Mouse (Mus musculus) stomach, embryonic 15.5 days (tissue): ENCODE data around the gene Hist1h3g. TPM values are rescaled to one million over a fixed set of nuclear protein-coding genes. Genes with fewer than 3 reads are reported as not detected.
"Not testable (repeated sequence)": the region's sequence is repeated elsewhere in the genome, so short reads cannot be mapped to it uniquely, and the experiment has no call there.

Experiments
- ATAC-seq: fragments of 200-750 bp; cut with Nextera tagmentation; 2 replicates; pipeline ENCODE4 v1.8.0; 2017; ENCODE audit warnings: low read depth, moderate number of reproducible peaks, moderate TSS enrichment; ENCODE audit not compliant: insufficient read depth, low FRiP score
- H3K27ac ChIP-seq: fragments of 300-500 bp; sonication (generic); 2 replicates; pipeline ENCODE4 v1.5.1; 2015; ENCODE audit warnings: mild to moderate bottlenecking, inconsistent platforms
- H3K27me3 ChIP-seq: fragments of 300-500 bp; sonication (generic); replicated peaks from 2 replicates; pipeline ENCODE4 v1.6.1; 2015; ENCODE audit warnings: inconsistent platforms
- H3K36me3 ChIP-seq: fragments of 300-500 bp; sonication (generic); 2 replicates; pipeline ENCODE4 v1.6.1; 2015; ENCODE audit warnings: inconsistent platforms
- H3K4me1 ChIP-seq: fragments of 300-500 bp; sonication (generic); 2 replicates; pipeline ENCODE4 v1.6.1; 2015; ENCODE audit warnings: inconsistent platforms
- H3K4me2 ChIP-seq: fragments of 300-500 bp; sonication (generic); 2 replicates; pipeline ENCODE4 v1.6.1; 2015; ENCODE audit warnings: mild to moderate bottlenecking, inconsistent platforms
- H3K4me3 ChIP-seq: fragments of 300-500 bp; sonication (generic); replicated peaks from 2 replicates; pipeline ENCODE4 v1.5.1; 2015; ENCODE audit warnings: inconsistent platforms
- H3K9ac ChIP-seq: fragments of 300-500 bp; sonication (generic); 2 replicates; pipeline ENCODE4 v1.6.1; 2015; ENCODE audit warnings: inconsistent platforms
- H3K9me3 ChIP-seq: fragments of 300-500 bp; sonication (generic); 2 replicates; pipeline ENCODE4 v1.6.1; 2016; ENCODE audit warnings: inconsistent platforms
- WGBS: fragments of 180-500 bp; shearing (Covaris S2); methylation state at CpG from one replicate; pipeline ENCODE4 v1.1.7; 2015; 5-methylcytosine and 5-hydroxymethylcytosine counted together
- polyA plus RNA-seq: library from polyadenylated mRNA; unstranded; fragments of >200 nt; fragmentation: Nextera tagmentation; extraction: Ambion mirVana; gene quantifications from 2 replicates; pipeline ENCODE4 v1.2.1, GENCODE M21; 2015

The Hist1h3g gene
- 6.5 and 7.3 TPM in 2 replicates for polyA plus RNA-seq

DNA sequence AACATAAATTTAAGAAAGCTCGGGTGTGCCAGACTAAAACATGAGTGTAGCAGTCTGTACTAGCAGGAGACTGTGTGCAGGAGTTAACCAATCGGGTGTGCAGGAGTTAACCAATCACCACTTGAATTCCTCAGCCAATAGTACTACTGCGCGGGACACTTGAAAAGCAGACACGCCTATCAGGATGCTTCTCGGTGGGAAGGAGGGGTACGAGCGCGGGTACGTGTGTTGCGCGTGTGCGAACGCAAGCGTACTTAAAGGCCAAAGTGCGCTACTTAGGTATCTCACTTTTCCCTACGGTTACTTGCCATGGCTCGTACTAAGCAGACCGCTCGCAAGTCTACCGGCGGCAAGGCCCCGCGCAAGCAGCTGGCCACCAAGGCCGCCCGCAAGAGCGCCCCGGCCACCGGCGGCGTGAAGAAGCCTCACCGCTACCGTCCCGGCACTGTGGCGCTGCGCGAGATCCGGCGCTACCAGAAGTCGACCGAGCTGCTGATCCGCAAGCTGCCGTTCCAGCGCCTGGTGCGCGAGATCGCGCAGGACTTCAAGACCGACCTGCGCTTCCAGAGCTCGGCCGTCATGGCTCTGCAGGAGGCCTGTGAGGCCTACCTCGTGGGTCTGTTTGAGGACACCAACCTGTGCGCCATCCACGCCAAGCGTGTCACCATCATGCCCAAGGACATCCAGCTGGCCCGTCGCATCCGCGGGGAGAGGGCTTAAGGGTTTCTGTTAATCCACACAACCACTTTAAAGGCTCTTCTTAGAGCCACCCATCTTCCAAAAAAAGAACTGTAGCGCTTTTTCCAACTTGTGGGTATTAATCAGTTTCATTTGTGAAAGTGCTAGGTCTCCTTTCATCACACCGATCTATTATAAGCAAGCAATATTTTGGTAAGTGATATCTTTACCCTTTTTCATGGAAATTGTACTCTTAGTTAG lies at the start of gene Hist1h3g:
Gene Hist1h3g, plus strand, starts transcription at position 286 of the 939 bp plus-strand sequence.
- H3K9ac ChIP-seq, result peak within 1 kb of the TSS; percentile 32; the same call in 1 of the 2 replicates
- peak; percentile 88 for ATAC-seq

DNA sequence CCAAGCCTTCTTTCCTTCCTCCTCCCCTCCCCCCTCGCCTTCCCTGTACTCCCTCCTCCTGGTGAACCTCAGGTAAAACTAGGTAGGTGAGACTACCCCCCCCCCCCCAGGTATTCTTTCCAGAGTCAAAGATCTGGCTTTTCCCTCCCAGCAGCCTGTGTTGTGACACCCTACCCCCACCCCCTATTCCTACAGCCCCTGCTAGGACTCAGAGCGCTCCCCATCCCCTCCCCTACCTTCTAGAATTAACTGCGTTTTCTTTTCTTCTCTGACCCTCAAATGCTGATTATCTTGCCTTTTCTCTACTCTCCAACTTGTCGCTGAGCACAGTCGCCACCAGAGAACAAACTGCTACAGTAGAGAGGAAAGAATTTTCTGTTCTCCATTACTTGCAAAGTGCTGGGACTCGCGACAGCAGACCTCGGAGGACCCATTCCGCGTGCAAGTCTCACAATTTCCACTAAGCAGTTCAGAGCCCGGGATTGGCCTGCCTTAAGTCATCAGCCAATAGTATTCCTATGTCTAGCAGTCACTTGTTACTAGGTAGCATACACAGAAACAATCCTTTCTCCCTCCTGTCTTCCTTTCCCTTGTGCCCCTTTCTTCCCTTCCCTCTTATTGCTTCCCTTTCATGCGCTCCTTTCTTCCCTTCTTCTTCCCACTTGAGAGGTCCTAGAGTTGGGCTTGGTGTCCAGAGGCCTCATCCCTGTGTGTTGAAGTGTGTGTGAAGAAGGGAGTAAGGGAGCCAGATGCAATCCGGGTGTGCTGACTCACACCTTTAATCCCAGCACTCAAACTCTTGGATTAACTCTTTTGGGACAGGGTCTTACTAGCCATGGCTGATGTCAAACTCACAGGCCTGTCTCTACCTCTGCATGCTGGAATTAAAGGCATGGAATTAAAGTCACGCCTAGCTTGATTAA lies 46.6 kb upstream of the Hist1h3g start, which contains the start of gene Btn2a2:
Gene Btn2a2, minus strand, starts transcription at position 458 of the 923 bp plus-strand sequence.
- WGBS, result 7% methylated on average over 14 of the region's 14 CpGs
- H3K27me3 ChIP-seq, result no peaks in the 10 kb centered on the region
- no peaks in the 10 kb centered on the region for H3K9me3 ChIP-seq
- peak within 1 kb of the TSS; percentile 72 for H3K4me2 ChIP-seq
- ATAC-seq, result peak; percentile 94
- no peak within 1 kb of the TSS for H3K27ac ChIP-seq
- no peak within 1 kb of the TSS for H3K9ac ChIP-seq
- no peaks in the 10 kb centered on the region for H3K4me1 ChIP-seq
- H3K36me3 ChIP-seq, result no peaks in the 10 kb centered on the region
- H3K4me3 ChIP-seq, result peak within 1 kb of the TSS; percentile 39

More for the DNA sequence above, at the start of gene Hist1h3g:
- not testable (repeated sequence) for H3K36me3 ChIP-seq, H3K9me3 ChIP-seq, H3K27me3 ChIP-seq
- peak within 1 kb of the TSS; percentile 70 for H3K4me2 ChIP-seq
- peaks cover 17% of the 10 kb centered on the region for H3K4me1 ChIP-seq
- H3K27ac ChIP-seq, result peak within 1 kb of the TSS; percentile 87
- H3K4me3 ChIP-seq, result peak within 1 kb of the TSS; percentile 50
- under 1% methylated on average over 52 of the region's 62 CpGs for WGBS

- Histone ChIP-seq H3K4me2 (no peak overlapping the region), H3K4me3 (no peak overlapping the region), H3K36me3 (no peaks in the 10 kb centered on the region), H3K9ac (no peak overlapping the region), H3K4me1 (no peaks in the 10 kb centered on the region), H3K27ac (no peak overlapping the region), H3K9me3 (no peaks in the 10 kb centered on the region), H3K27me3 (no peaks in the 10 kb centered on the region)
- no peak for ATAC-seq
- WGBS, result 51% methylated on average over 1 of the region's 1 CpGs
These were observed 44.4 kb upstream of the Hist1h3g start for GRCm38 (mm10) chr13:23490863-23491262.

- Histone ChIP-seq H3K36me3 (no peaks in the 10 kb centered on the region), H3K9ac (no peak overlapping the region), H3K27ac (no peak overlapping the region), H3K4me1 (no peaks in the 10 kb centered on the region), H3K9me3 (no peaks in the 10 kb centered on the region), H3K4me2 (no peak overlapping the region), H3K4me3 (no peak overlapping the region), H3K27me3 (no peaks in the 10 kb centered on the region)
- WGBS, result 16% methylated on average over 1 of the region's 1 CpGs
- ATAC-seq, result no peak
These were observed 44.0 kb upstream of the Hist1h3g start for GRCm38 (mm10) chr13:23491263-23491662.

DNA sequence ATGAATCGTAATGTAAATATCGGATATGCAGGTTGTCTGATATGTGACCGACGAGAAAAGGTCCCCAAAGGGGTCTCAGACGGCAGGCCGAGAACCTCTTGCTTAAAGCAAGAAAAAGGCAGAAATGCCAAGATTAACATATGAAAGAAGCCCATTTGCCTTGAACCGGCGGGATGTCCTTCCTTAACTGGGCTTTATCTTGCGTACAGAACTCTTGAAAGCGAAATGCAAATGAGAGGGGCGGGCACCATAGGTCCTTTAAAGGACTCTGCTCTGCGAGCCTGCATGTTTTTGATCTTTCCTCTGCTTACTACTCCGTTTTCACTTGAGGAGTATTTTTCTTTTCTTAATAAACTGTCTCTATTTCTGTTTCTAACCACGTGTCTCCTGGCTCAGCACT lies 43.2 kb upstream of the Hist1h3g start:
- H3K4me3 ChIP-seq, result peak overlapping the region; percentile 27; the same call in 1 of the 2 replicates
- WGBS, result 13% methylated on average over 14 of the region's 14 CpGs
- H3K27ac ChIP-seq, result no peak overlapping the region
- no peak for ATAC-seq
- no peak overlapping the region for H3K9ac ChIP-seq
- H3K4me2 ChIP-seq, result peak overlapping the region; percentile 43
- no peaks in the 10 kb centered on the region for H3K27me3 ChIP-seq
- no peaks in the 10 kb centered on the region for H3K4me1 ChIP-seq
- H3K36me3 ChIP-seq, result no peaks in the 10 kb centered on the region
- no peaks in the 10 kb centered on the region for H3K9me3 ChIP-seq

DNA sequence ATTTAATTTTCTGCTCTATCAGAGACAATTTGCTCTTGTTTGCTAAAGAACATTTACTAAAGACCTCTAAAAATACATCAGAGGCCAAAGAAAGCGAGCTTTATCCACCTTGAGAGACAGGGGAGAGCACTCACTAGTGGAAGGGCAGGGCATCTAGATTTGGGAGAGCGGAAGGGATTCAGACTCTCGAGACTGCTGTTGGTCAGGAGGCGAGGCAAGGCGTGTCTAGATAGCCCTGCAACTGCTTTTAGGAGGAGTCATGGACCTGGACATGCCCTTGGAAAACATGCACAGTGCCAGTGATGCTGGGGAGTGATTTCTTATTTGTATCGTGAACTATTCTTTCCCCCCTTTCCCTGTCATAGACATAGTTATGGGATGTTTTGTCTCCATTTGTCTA lies 39.7 kb upstream of the Hist1h3g start:
- Histone ChIP-seq H3K27ac (no peak overlapping the region), H3K4me1 (no peaks in the 10 kb centered on the region), H3K4me2 (no peak overlapping the region), H3K27me3 (no peaks in the 10 kb centered on the region), H3K4me3 (no peak overlapping the region), H3K9ac (no peak overlapping the region), H3K36me3 (no peaks in the 10 kb centered on the region), H3K9me3 (no peaks in the 10 kb centered on the region)
- no peak for ATAC-seq
- whole genome bisulfite sequencing, result 76% methylated on average over 6 of the region's 6 CpGs

DNA sequence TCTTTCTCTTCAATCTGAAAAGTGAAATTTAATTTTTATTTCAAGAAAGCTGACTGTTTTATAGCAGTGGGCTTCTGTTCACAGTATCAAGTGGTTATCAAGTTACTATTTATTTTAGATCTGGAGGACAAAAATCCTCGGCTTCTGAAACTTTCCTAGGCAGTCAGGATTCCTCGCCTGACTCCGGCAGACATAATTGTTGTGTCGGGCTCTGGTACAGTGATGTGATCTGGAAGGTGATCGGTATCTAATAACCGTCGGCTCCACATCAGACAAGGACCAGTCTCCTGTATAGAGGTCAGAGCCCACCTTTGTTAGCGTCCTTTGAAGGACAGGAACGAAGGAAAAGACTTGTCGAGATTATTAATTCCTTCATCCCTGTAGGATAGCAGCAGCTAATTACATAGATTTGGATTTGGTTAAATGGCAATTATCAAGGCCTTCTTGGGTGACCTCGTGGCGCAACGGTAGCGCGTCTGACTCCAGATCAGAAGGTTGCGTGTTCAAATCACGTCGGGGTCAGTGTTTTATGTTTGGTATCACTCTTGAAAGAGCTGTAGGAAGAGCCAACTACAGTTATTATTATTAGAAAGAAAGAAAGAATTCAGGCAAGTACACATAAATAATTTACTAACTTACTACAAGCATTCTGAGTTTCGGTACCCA lies 37.4 kb upstream of the Hist1h3g start:
- WGBS, result 11% methylated on average over 19 of the region's 19 CpGs
- no peak; the same call in 1 of the 2 replicates for ATAC-seq
- Histone ChIP-seq H3K9me3 (no peaks in the 10 kb centered on the region), H3K4me2 (peak overlapping the region; percentile 55), H3K4me1 (no peaks in the 10 kb centered on the region), H3K27ac (no peak overlapping the region), H3K9ac (no peak overlapping the region), H3K36me3 (no peaks in the 10 kb centered on the region), H3K4me3 (peak overlapping the region; percentile 28), H3K27me3 (no peaks in the 10 kb centered on the region)

- no peaks in the 10 kb centered on the region for H3K36me3 ChIP-seq
- H3K4me3 ChIP-seq, result peak overlapping the region; percentile 28
- no peak overlapping the region for H3K27ac ChIP-seq
- no peaks in the 10 kb centered on the region for H3K27me3 ChIP-seq
- no peak for ATAC-seq
- WGBS, result 4% methylated on average over 10 of the region's 10 CpGs
- peak overlapping the region; percentile 55 for H3K4me2 ChIP-seq
- no peak overlapping the region for H3K9ac ChIP-seq
- no peaks in the 10 kb centered on the region for H3K9me3 ChIP-seq
- no peaks in the 10 kb centered on the region for H3K4me1 ChIP-seq
These were observed 36.6 kb upstream of the Hist1h3g start for GRCm38 (mm10) chr13:23498653-23499052.

DNA sequence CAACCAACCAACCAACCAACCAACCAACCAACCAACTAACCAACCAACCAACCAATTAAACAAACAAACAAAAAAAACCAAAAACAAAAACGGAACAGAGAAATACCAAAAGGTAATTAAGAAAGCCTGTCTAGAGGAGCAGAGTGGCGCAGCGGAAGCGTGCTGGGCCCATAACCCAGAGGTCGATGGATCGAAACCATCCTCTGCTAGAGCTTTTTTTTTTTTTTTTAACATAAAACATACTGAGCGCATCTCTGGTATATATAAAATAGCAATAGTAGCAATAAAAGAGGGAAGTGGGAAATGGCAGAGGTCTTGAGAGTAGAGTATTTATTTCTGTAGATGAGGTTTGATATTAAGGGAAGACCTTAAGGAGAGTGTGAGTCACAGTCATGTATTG lies 35.3 kb upstream of the Hist1h3g start:
- H3K27ac ChIP-seq, result no peak overlapping the region
- H3K27me3 ChIP-seq, result no peaks in the 10 kb centered on the region
- H3K4me1 ChIP-seq, result no peaks in the 10 kb centered on the region
- H3K4me3 ChIP-seq, result no peak overlapping the region
- no peaks in the 10 kb centered on the region for H3K36me3 ChIP-seq
- WGBS, result 27% methylated on average over 7 of the region's 7 CpGs
- ATAC-seq, result no peak
- H3K9ac ChIP-seq, result no peak overlapping the region
- no peaks in the 10 kb centered on the region for H3K9me3 ChIP-seq
- H3K4me2 ChIP-seq, result no peak overlapping the region

DNA sequence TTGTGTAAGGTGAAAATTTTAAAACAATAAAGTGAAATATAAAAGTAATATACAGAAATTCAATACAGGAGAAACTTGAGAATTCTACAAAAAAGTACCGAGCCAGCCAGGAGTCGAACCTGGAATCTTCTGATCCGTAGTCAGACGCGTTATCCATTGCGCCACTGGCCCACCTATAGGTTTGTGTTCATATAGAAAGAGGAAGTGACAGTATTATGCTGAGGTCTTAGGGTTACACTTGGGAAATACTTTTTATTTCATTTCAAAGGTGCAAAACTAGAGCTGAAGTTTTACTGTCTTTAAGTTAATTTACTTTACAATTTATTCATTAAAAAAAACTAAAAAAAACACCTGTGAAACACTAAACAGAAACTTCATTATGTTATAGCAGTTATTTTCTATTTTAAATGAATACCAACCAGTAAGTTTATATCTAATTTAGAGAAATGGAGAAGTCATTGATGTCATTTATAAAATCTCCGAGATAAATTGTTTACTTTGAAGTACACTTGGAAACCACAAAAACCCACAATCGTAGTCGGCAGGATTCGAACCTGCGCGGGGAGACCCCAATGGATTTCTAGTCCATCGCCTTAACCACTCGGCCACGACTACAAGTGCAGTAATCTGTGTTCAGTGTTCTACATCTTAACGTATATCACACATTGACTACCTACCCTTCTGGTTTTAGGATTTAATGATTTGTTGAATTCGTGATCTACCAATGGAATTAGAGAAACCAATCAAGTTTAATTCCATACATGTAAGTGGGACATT lies 34.6 kb upstream of the Hist1h3g start:
- no peaks in the 10 kb centered on the region for H3K36me3 ChIP-seq
- no peak overlapping the region for H3K4me3 ChIP-seq
- ATAC-seq, result peak; percentile 63; the same call in 1 of the 2 replicates
- peaks cover under 1% of the 10 kb centered on the region; the same call in 1 of the 2 replicates for H3K4me1 ChIP-seq
- WGBS, result 6% methylated on average over 17 of the region's 17 CpGs
- no peaks in the 10 kb centered on the region for H3K9me3 ChIP-seq
- H3K4me2 ChIP-seq, result peak overlapping the region; percentile 13; the same call in 1 of the 2 replicates
- no peak overlapping the region for H3K9ac ChIP-seq
- no peaks in the 10 kb centered on the region for H3K27me3 ChIP-seq
- no peak overlapping the region for H3K27ac ChIP-seq
